Mouse (Mus musculus): Measurements from ENCODE around the gene 1700003E16Rik. TPM values are rescaled to one million over a fixed set of nuclear protein-coding genes. Genes with fewer than 3 reads are reported as not detected.

1700003E16Rik gene
- polyA plus RNA-seq (2015; fragmentation: Nextera tagmentation; extraction: Ambion mirVana), result 0.60 and 1.0 TPM in 2 replicates

GRCm38 (mm10) chr6:83156259-83156684 lies at the start of gene 1700003E16Rik, which contains the start of gene Wdr54:
Gene 1700003E16Rik (plus strand): TSS chr6:83156404.
Gene Wdr54 (minus strand): TSS chr6:83156397.
- TF ChIP-seq CTCF (IDR thresholded peaks at IDR 0.05; ENCODE audit: low read depth), result no peak
- Histone ChIP-seq H3K36me3 (ENCODE audit: control insufficient read depth, insufficient read depth) (peaks cover 13% of the 10 kb centered on the region), H3K9ac (ENCODE audit: low read depth, low read length) (no peak within 1 kb of the TSS), H3K27ac (ENCODE audit: low read depth, low read length) (no peak within 1 kb of the TSS), H3K4me2 (replicated peaks; ENCODE audit: low read depth) (peak within 1 kb of the TSS; percentile 88), H3K4me1 (replicated peaks; ENCODE audit: control insufficient read depth, insufficient read depth, low read length) (peaks cover 6% of the 10 kb centered on the region), H3K4me3 (ENCODE audit: low read depth, low read length) (peak within 1 kb of the TSS; percentile 47), H3K9me3 (ENCODE audit: control insufficient read depth) (no peaks in the 10 kb centered on the region), H3K27me3 (replicated peaks; ENCODE audit: control insufficient read depth, insufficient read depth, low read length) (0 out of 2 replicates have a peak, but pooled peaks cover 6% of the 10 kb centered on the region)
- WGBS, result under 1% methylated on average over 32 of the region's 32 CpGs
- 0 out of 2 replicates have a peak, but pooled peaks have one; percentile 25 for ATAC-seq

GRCm38 (mm10) chr6:83107566-83108400 lies 48.4 kb upstream of the 1700003E16Rik start:
- Histone ChIP-seq H3K9ac (ENCODE audit: low read depth, low read length) (peak overlapping the region; percentile 92; the same call in 1 of the 2 replicates), H3K27me3 (replicated peaks; ENCODE audit: control insufficient read depth, insufficient read depth, low read length) (no peaks in the 10 kb centered on the region), H3K4me3 (ENCODE audit: low read depth, low read length) (no peak overlapping the region), H3K27ac (ENCODE audit: low read depth, low read length) (no peak overlapping the region), H3K9me3 (ENCODE audit: control insufficient read depth) (no peaks in the 10 kb centered on the region), H3K4me1 (replicated peaks; ENCODE audit: control insufficient read depth, insufficient read depth, low read length) (peaks cover 8% of the 10 kb centered on the region), H3K4me2 (replicated peaks; ENCODE audit: low read depth) (peak overlapping the region; percentile 90), H3K36me3 (ENCODE audit: control insufficient read depth, insufficient read depth) (peaks cover 11% of the 10 kb centered on the region; the same call in 1 of the 2 replicates)
- 39% methylated on average over 13 of the region's 13 CpGs for WGBS
- TF ChIP-seq CTCF (IDR thresholded peaks at IDR 0.05; ENCODE audit: low read depth), result peak; percentile 95
- ATAC-seq, result peak; percentile 31; the same call in 1 of the 2 replicates

- WGBS, result under 1% methylated on average over 76 of the region's 76 CpGs
- ATAC-seq, result peak; percentile 80
- H3K4me1 ChIP-seq (replicated peaks; ENCODE audit: control insufficient read depth, insufficient read depth, low read length), result 0 out of 2 replicates have a peak, but pooled peaks cover 3% of the 10 kb centered on the region
- H3K4me3 ChIP-seq (ENCODE audit: low read depth, low read length), result peak within 1 kb of the TSS; percentile 85
- peaks cover 11% of the 10 kb centered on the region; the same call in 1 of the 2 replicates for H3K36me3 ChIP-seq (ENCODE audit: control insufficient read depth, insufficient read depth)
- no peak for TF ChIP-seq CTCF (IDR thresholded peaks at IDR 0.05; ENCODE audit: low read depth)
- H3K9ac ChIP-seq (ENCODE audit: low read depth, low read length), result peak within 1 kb of the TSS; percentile 92
- H3K4me2 ChIP-seq (replicated peaks; ENCODE audit: low read depth), result peak within 1 kb of the TSS; percentile 90
- no peaks in the 10 kb centered on the region for H3K27me3 ChIP-seq (replicated peaks; ENCODE audit: control insufficient read depth, insufficient read depth, low read length)
- H3K27ac ChIP-seq (ENCODE audit: low read depth, low read length), result peak within 1 kb of the TSS; percentile 79
- H3K9me3 ChIP-seq (ENCODE audit: control insufficient read depth), result no peaks in the 10 kb centered on the region
These were observed 47.2 kb upstream of the 1700003E16Rik start, which contains the start of gene Mrpl53 for GRCm38 (mm10) chr6:83108762-83109668. Gene Mrpl53 (plus strand): TSS chr6:83109040.

GRCm38 (mm10) chr6:83111510-83112136 lies 44.6 kb upstream of the 1700003E16Rik start:
- no peak overlapping the region for H3K4me3 ChIP-seq (ENCODE audit: low read depth, low read length)
- H3K4me2 ChIP-seq (replicated peaks; ENCODE audit: low read depth), result no peak overlapping the region
- ATAC-seq, result no peak
- 86% methylated on average over 4 of the region's 4 CpGs for WGBS
- TF ChIP-seq CTCF (IDR thresholded peaks at IDR 0.05; ENCODE audit: low read depth), result no peak
- H3K27ac ChIP-seq (ENCODE audit: low read depth, low read length), result no peak overlapping the region
- no peak overlapping the region for H3K9ac ChIP-seq (ENCODE audit: low read depth, low read length)
- 0 out of 2 replicates have a peak, but pooled peaks cover 8% of the 10 kb centered on the region for H3K4me1 ChIP-seq (replicated peaks; ENCODE audit: control insufficient read depth, insufficient read depth, low read length)
- H3K36me3 ChIP-seq (ENCODE audit: control insufficient read depth, insufficient read depth), result 0 out of 2 replicates have a peak, but pooled peaks cover 5% of the 10 kb centered on the region
- no peaks in the 10 kb centered on the region for H3K27me3 ChIP-seq (replicated peaks; ENCODE audit: control insufficient read depth, insufficient read depth, low read length)
- H3K9me3 ChIP-seq (ENCODE audit: control insufficient read depth), result no peaks in the 10 kb centered on the region

- H3K27ac ChIP-seq (ENCODE audit: low read depth, low read length), result peak within 1 kb of the TSS; percentile 83
- H3K9me3 ChIP-seq (ENCODE audit: control insufficient read depth), result no peaks in the 10 kb centered on the region
- H3K4me2 ChIP-seq (replicated peaks; ENCODE audit: low read depth), result peak within 1 kb of the TSS; percentile 89
- H3K4me1 ChIP-seq (replicated peaks; ENCODE audit: control insufficient read depth, insufficient read depth, low read length), result 0 out of 2 replicates have a peak, but pooled peaks cover 5% of the 10 kb centered on the region
- peaks cover 14% of the 10 kb centered on the region for H3K36me3 ChIP-seq (ENCODE audit: control insufficient read depth, insufficient read depth)
- ATAC-seq, result peak; percentile 93
- TF ChIP-seq CTCF (IDR thresholded peaks at IDR 0.05; ENCODE audit: low read depth), result peak; percentile 78
- WGBS, result under 1% methylated on average over 54 of the region's 58 CpGs
- no peaks in the 10 kb centered on the region for H3K27me3 ChIP-seq (replicated peaks; ENCODE audit: control insufficient read depth, insufficient read depth, low read length)
- H3K4me3 ChIP-seq (ENCODE audit: low read depth, low read length), result peak within 1 kb of the TSS; percentile 61
- H3K9ac ChIP-seq (ENCODE audit: low read depth, low read length), result peak within 1 kb of the TSS; percentile 77
These were observed 41.1 kb upstream of the 1700003E16Rik start, which contains the start of gene Mogs for GRCm38 (mm10) chr6:83115011-83115671. Gene Mogs (plus strand): TSS chr6:83115496.

Data from intestine, postnatal 0 days (tissue).